Mouse (Mus musculus): Measurements from ENCODE around the gene Syngr2.

DNA sequence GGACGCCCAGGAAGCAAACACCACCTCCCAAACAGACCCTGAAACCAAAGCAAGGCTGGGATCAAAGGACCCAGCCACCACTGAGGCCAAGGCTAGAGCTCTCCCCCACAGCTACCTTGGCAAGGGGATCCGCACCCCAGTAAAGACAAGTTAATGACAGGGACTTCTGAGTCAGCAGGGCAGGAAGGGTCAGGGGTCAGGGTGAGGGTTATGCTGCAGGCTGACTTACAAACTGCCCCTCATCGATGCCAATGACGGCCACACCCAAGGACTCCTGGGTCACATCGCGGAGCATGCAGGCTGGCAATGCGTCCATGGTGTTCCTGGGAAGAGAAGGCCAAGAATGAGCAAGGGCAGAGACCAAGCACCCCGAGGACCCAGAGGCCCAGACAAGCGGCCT is 12.4 kb downstream of the Syngr2 start:
- TF ChIP-seq CTCF (IDR thresholded peaks at IDR 0.05; ENCODE audit: borderline replicate concordance, extremely low read depth, insufficient read depth, insufficient read length) (no peak), POLR2A (IDR thresholded peaks at IDR 0.05; ENCODE audit: borderline replicate concordance, extremely low read depth, insufficient read depth, insufficient read length, poor library complexity, severe bottlenecking) (no peak)

Data from brain, embryonic 14.5 days (tissue).